8 mouse cellular contexts compared by ENCODE assay signal in the genomic region with DNA sequence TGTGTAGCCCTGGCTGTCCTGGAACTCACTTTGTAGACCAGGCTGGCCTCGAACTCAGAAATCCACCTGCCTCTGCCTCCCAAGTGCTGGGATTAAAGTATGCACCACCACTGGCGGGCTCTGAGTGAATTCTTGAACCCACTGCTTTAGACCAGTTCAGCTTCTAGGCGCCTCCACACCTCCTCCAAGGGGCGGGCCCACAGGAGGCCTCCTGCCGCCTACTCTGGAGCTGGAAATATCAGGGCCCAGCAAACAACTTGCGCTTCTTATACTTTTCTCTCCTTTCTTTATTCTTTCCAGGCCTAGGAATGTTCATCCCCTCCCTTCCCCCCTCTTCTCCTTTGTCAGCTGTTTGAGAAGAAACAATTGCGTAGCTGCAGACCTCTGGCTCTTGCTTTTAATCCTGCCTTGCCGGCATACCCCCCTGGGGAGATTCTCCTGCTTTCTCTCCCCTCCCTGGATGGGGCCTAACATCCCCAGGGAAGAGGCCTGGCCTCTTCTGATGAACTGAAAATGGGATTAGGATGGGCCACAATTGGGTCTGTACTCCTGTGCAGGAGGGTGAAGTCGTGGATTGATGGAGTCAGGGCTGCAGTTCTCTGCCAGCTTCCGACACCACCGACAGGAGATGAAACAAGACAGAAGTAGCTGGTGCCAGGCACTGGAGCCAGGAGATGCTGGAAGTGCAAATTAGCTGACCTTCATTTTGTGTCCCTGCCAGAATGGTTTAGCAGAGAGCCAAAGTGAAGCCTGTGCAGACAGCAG. TPM values are rescaled to one million over a fixed set of nuclear protein-coding genes. Genes with fewer than 3 reads are reported as not detected.
DNase-seq lines count a peak whose midpoint lies in the region; ATAC-seq and TF ChIP-seq lines count a peak whose summit lies in the region.

No protein-coding gene starts in this region.

- no peaks in the 10 kb centered on the region for H3K9me3 ChIP-seq in intestine, embryonic 14.5 days (ENCODE audit: control insufficient read depth, low read length)
- H3K9me3 ChIP-seq in intestine, postnatal 0 days (ENCODE audit: control insufficient read depth): no peaks in the 10 kb centered on the region
- no peaks in the 10 kb centered on the region for H3K9me3 ChIP-seq in midbrain, embryonic 14.5 days (ENCODE audit: control insufficient read depth, low read length)

- 45% methylated on average over 11 of the region's 11 CpGs for WGBS in intestine, embryonic 14.5 days
- 63% methylated on average over 11 of the region's 11 CpGs for WGBS in intestine, postnatal 0 days
- WGBS in midbrain, embryonic 14.5 days: 16% methylated on average over 11 of the region's 11 CpGs

- H3K27me3 ChIP-seq in intestine, embryonic 14.5 days (replicated peaks; ENCODE audit: control insufficient read depth, insufficient read depth, low read length): no peaks in the 10 kb centered on the region
- H3K27me3 ChIP-seq in intestine, postnatal 0 days (replicated peaks; ENCODE audit: control insufficient read depth, insufficient read depth, low read length): no peaks in the 10 kb centered on the region
- no peaks in the 10 kb centered on the region for H3K27me3 ChIP-seq in midbrain, embryonic 14.5 days (ENCODE audit: control insufficient read depth, insufficient read depth, low read length)

- DNase-seq in intestine, embryonic 14.5 days (ENCODE audit: low spot score): no peak
- peak; percentile 78 for DNase-seq in cerebellum, adult 11 months
- peak; percentile 37 for DNase-seq in gastrocnemius, postnatal 10 days
- DNase-seq in midbrain, embryonic 14.5 days: peak; percentile 67
- DNase-seq in frontal cortex, postnatal 14 days (ENCODE audit: low spot score in 2 of 2): no peak
- no peak for DNase-seq in lung, postnatal 4 days
- no peak for DNase-seq in kidney, postnatal 36 days

- no peak for TF ChIP-seq CTCF in intestine, postnatal 0 days (IDR thresholded peaks at IDR 0.05; ENCODE audit: low read depth)

- peak overlapping the region; percentile 63 for H3K27ac ChIP-seq in intestine, embryonic 14.5 days (ENCODE audit: low read depth)
- H3K27ac ChIP-seq in intestine, postnatal 0 days (ENCODE audit: low read depth, low read length): no peak overlapping the region
- peak overlapping the region; percentile 37; the same call in 1 of the 2 replicates for H3K27ac ChIP-seq in midbrain, embryonic 14.5 days (replicated peaks; ENCODE audit: low read depth, low read length)

- no peaks in the 10 kb centered on the region for H3K36me3 ChIP-seq in intestine, embryonic 14.5 days (ENCODE audit: control insufficient read depth, insufficient read depth, low read length)
- H3K36me3 ChIP-seq in intestine, postnatal 0 days (ENCODE audit: control insufficient read depth, insufficient read depth): no peaks in the 10 kb centered on the region
- H3K36me3 ChIP-seq in midbrain, embryonic 14.5 days (ENCODE audit: control insufficient read depth, insufficient read depth, low read length): no peaks in the 10 kb centered on the region

- H3K4me2 ChIP-seq in intestine, embryonic 14.5 days (ENCODE audit: low read length): no peak overlapping the region
- H3K4me2 ChIP-seq in intestine, postnatal 0 days (replicated peaks; ENCODE audit: low read depth): no peak overlapping the region
- no peak overlapping the region for H3K4me2 ChIP-seq in midbrain, embryonic 14.5 days (ENCODE audit: low read length)

- H3K4me1 ChIP-seq in intestine, embryonic 14.5 days (replicated peaks; ENCODE audit: control insufficient read depth, insufficient read depth, low read length): peaks cover 10% of the 10 kb centered on the region
- peaks cover 8% of the 10 kb centered on the region; the same call in 1 of the 2 replicates for H3K4me1 ChIP-seq in intestine, postnatal 0 days (replicated peaks; ENCODE audit: control insufficient read depth, insufficient read depth, low read length)
- peaks cover 1% of the 10 kb centered on the region; the same call in 1 of the 2 replicates for H3K4me1 ChIP-seq in midbrain, embryonic 14.5 days (ENCODE audit: control insufficient read depth, insufficient read depth, low read length)

- no peak overlapping the region for H3K4me3 ChIP-seq in intestine, embryonic 14.5 days (ENCODE audit: low read depth, low read length)
- no peak overlapping the region for H3K4me3 ChIP-seq in intestine, postnatal 0 days (ENCODE audit: low read depth, low read length)
- H3K4me3 ChIP-seq in midbrain, embryonic 14.5 days (replicated peaks; ENCODE audit: low read depth, low read length): no peak overlapping the region

- no peak for ATAC-seq in intestine, embryonic 14.5 days (replicated peaks; ENCODE audit: low FRiP score, low TSS enrichment, low read depth)
- ATAC-seq in intestine, postnatal 0 days: no peak
- ATAC-seq in midbrain, embryonic 14.5 days (ENCODE audit: low FRiP score, low TSS enrichment): peak; percentile 24; the same call in 1 of the 2 replicates

- H3K9ac ChIP-seq in intestine, embryonic 14.5 days (ENCODE audit: low read length): no peak overlapping the region
- no peak overlapping the region for H3K9ac ChIP-seq in intestine, postnatal 0 days (ENCODE audit: low read depth, low read length)
- no peak overlapping the region for H3K9ac ChIP-seq in midbrain, embryonic 14.5 days (replicated peaks; ENCODE audit: low read length)

RNA-seq across cellular contexts. Expression of a gene that starts 31.5 kb away (rescaled TPM):
- 10.3 and 14.1 TPM in 2 replicates for polyA plus RNA-seq in intestine, embryonic 14.5 days (2014; fragmentation: Nextera tagmentation; extraction: Ambion mirVana)
- polyA plus RNA-seq in intestine, postnatal 0 days (2015; fragmentation: Nextera tagmentation; extraction: Ambion mirVana): 10.6 and 13.2 TPM in 2 replicates
- 10 to 100 TPM; 26.5 to 27.6 TPM for total RNA-seq in gastrocnemius, postnatal 10 days (2021)
- 3.9 and 10.0 TPM in 2 replicates for polyA plus RNA-seq in midbrain, embryonic 14.5 days (2014; fragmentation: Nextera tagmentation; extraction: Ambion mirVana)

Comparison
In these comparisons a context has a peak if more than half of its experiments do, and no peak if none do; other contexts are left out.
1. DNase-seq: peak in cerebellum, adult 11 months (single experiment), gastrocnemius, postnatal 10 days (single experiment) and midbrain, embryonic 14.5 days (single experiment); none in intestine, embryonic 14.5 days (single experiment), frontal cortex, postnatal 14 days (0 of 2), lung, postnatal 4 days (0 of 2) and kidney, postnatal 36 days (0 of 2).